ENCODE assay signal across 8 mouse cellular contexts in genomic region chr6:17171273-17172011, GRCm38 (mm10).
A peak's percentile ranks its signal among the peaks of the same experiment; 100 is the strongest.
DNase-seq lines count a peak whose midpoint lies in the region; ATAC-seq and TF ChIP-seq lines count a peak whose summit lies in the region.

No protein-coding gene starts in this region.

- 0 out of 2 replicates have a peak, but pooled peaks have one; percentile 32 for ATAC-seq in limb, embryonic 13.5 days (ENCODE audit: low FRiP score, low read depth)

- H3K4me3 ChIP-seq in limb, embryonic 13.5 days = no peak overlapping the region
- peak overlapping the region; percentile 19 for H3K4me3 ChIP-seq in myocyte

- DNase-seq in R1 (ENCODE audit: low read depth, low spot score) = peak; percentile 29
- DNase-seq in embryo, embryonic 9.5 days (ENCODE audit: extremely low spot score) = peak; percentile 61
- DNase-seq in heart, adult 8-10 months (ENCODE audit: low spot score) = peak; percentile 49
- peak; percentile 38 for DNase-seq in kidney, adult 18-20 months
- DNase-seq in urinary bladder, postnatal 14 days (ENCODE audit: low spot score) = peak; percentile 75
- no peak for DNase-seq in cerebellum, adult 9-10 months

- H3K27ac ChIP-seq in limb, embryonic 13.5 days = peak overlapping the region; percentile 44; the same call in 1 of the 2 replicates

- H3K27me3 ChIP-seq in limb, embryonic 13.5 days = no peaks in the 10 kb centered on the region
- no peaks in the 10 kb centered on the region for H3K27me3 ChIP-seq in myocyte (ENCODE audit: control insufficient read depth, insufficient read depth, insufficient read length)

- no peaks in the 10 kb centered on the region; the same call in 1 of the 2 replicates for H3K9me3 ChIP-seq in limb, embryonic 13.5 days

- 22% methylated on average over 17 of the region's 17 CpGs for WGBS in limb, embryonic 13.5 days

- H3K4me2 ChIP-seq in limb, embryonic 13.5 days (replicated peaks) = peak overlapping the region; percentile 41
- H3K4me2 ChIP-seq in myocyte (ENCODE audit: low read depth) = peak overlapping the region; percentile 89

- H3K36me3 ChIP-seq in limb, embryonic 13.5 days = no peaks in the 10 kb centered on the region
- no peaks in the 10 kb centered on the region for H3K36me3 ChIP-seq in myocyte (ENCODE audit: control insufficient read depth, insufficient read depth)

- H3K79me2 ChIP-seq in myocyte (ENCODE audit: control insufficient read depth, insufficient read depth) = no peaks in the 10 kb centered on the region

- H3K9ac ChIP-seq in limb, embryonic 13.5 days = peak overlapping the region; percentile 25; the same call in 1 of the 2 replicates

- H3K4me1 ChIP-seq in limb, embryonic 13.5 days = peaks cover 21% of the 10 kb centered on the region

- TF ChIP-seq POLR2A in myocyte (IDR thresholded peaks at IDR 0.05; ENCODE audit: insufficient read length, low read depth) = no peak

- H3ac ChIP-seq in myocyte (ENCODE audit: control insufficient read depth, insufficient read length) = no peak overlapping the region

TF ChIP-seq in myocyte, 11 proteins besides CTCF, POLR2A, EP300 and RAD21:
- TF ChIP-seq TCF12 (IDR thresholded peaks at IDR 0.05; ENCODE audit: insufficient read depth, poor library complexity, severe bottlenecking) = no peak
- no peak for TF ChIP-seq USF1 (IDR thresholded peaks at IDR 0.05; ENCODE audit: low read depth)
- no peak for TF ChIP-seq TCF3 (IDR thresholded peaks at IDR 0.05; ENCODE audit: insufficient read length, low read depth)
- TF ChIP-seq MYOG (IDR thresholded peaks at IDR 0.05; ENCODE audit: control insufficient read depth in 1 of 3, insufficient read depth in 1 of 3, insufficient read length in 2 of 3, low read depth in 2 of 3) = no peak
